Mouse (Mus musculus): Measurements from ENCODE around the gene Cdx2. TPM values are rescaled to one million over a fixed set of nuclear protein-coding genes. Genes with fewer than 3 reads are reported as not detected.

The Cdx2 gene
- polyA plus RNA-seq, 1 experiment from 2014 or later: 0.47 TPM

GRCm38 (mm10) chr5:147269926-147270672 is 37.0 kb downstream of the Cdx2 start, which contains the start of gene Pdx1:
Gene Pdx1 (plus strand): TSS chr5:147269959.
- no peaks in the 10 kb centered on the region for H3K9me3 ChIP-seq (replicated peaks; ENCODE audit: control insufficient read depth, low read length)
- peaks cover 91% of the 10 kb centered on the region for H3K27me3 ChIP-seq (ENCODE audit: control insufficient read depth, insufficient read depth, low read length)
- H3K9ac ChIP-seq (ENCODE audit: low read length): no peak within 1 kb of the TSS
- H3K4me2 ChIP-seq (ENCODE audit: low read depth, low read length): peak within 1 kb of the TSS; percentile 44; the same call in 1 of the 2 replicates
- under 1% methylated on average over 44 of the region's 44 CpGs for WGBS
- no peak within 1 kb of the TSS for H3K27ac ChIP-seq (ENCODE audit: low read length)
- H3K4me1 ChIP-seq (ENCODE audit: control insufficient read depth, insufficient read depth, low read length): no peaks in the 10 kb centered on the region
- no peak; the same call in 1 of the 2 replicates for ATAC-seq (replicated peaks; ENCODE audit: extremely low read depth, insufficient read depth, low FRiP score)
- H3K36me3 ChIP-seq (ENCODE audit: control insufficient read depth, insufficient read depth): no peaks in the 10 kb centered on the region
- H3K4me3 ChIP-seq (ENCODE audit: low read length): peak within 1 kb of the TSS; percentile 28

- H3K4me2 ChIP-seq (ENCODE audit: low read depth, low read length): no peak overlapping the region
- ATAC-seq (replicated peaks; ENCODE audit: extremely low read depth, insufficient read depth, low FRiP score): no peak
- no peaks in the 10 kb centered on the region for H3K9me3 ChIP-seq (replicated peaks; ENCODE audit: control insufficient read depth, low read length)
- H3K4me1 ChIP-seq (ENCODE audit: control insufficient read depth, insufficient read depth, low read length): no peaks in the 10 kb centered on the region
- H3K36me3 ChIP-seq (ENCODE audit: control insufficient read depth, insufficient read depth): no peaks in the 10 kb centered on the region
- H3K27ac ChIP-seq (ENCODE audit: low read length): no peak overlapping the region
- peaks cover 86% of the 10 kb centered on the region for H3K27me3 ChIP-seq (ENCODE audit: control insufficient read depth, insufficient read depth, low read length)
- H3K9ac ChIP-seq (ENCODE audit: low read length): no peak overlapping the region
- WGBS: 5% methylated on average over 6 of the region's 6 CpGs
- no peak overlapping the region for H3K4me3 ChIP-seq (ENCODE audit: low read length)
These were observed 37.7 kb downstream of the Cdx2 start for GRCm38 (mm10) chr5:147269371-147269770.

- no peak overlapping the region for H3K9ac ChIP-seq (ENCODE audit: low read length)
- no peak for ATAC-seq (replicated peaks; ENCODE audit: extremely low read depth, insufficient read depth, low FRiP score)
- no peak overlapping the region for H3K4me3 ChIP-seq (ENCODE audit: low read length)
- H3K27ac ChIP-seq (ENCODE audit: low read length): no peak overlapping the region
- H3K4me2 ChIP-seq (ENCODE audit: low read depth, low read length): no peak overlapping the region
- no peaks in the 10 kb centered on the region for H3K4me1 ChIP-seq (ENCODE audit: control insufficient read depth, insufficient read depth, low read length)
- WGBS: 5% methylated on average over 8 of the region's 8 CpGs
- H3K9me3 ChIP-seq (replicated peaks; ENCODE audit: control insufficient read depth, low read length): no peaks in the 10 kb centered on the region
- no peaks in the 10 kb centered on the region for H3K36me3 ChIP-seq (ENCODE audit: control insufficient read depth, insufficient read depth)
- peaks cover 86% of the 10 kb centered on the region for H3K27me3 ChIP-seq (ENCODE audit: control insufficient read depth, insufficient read depth, low read length)
These were observed 38.3 kb downstream of the Cdx2 start for GRCm38 (mm10) chr5:147268728-147269127.

GRCm38 (mm10) chr5:147267434-147267833 is 39.6 kb downstream of the Cdx2 start:
- WGBS: 13% methylated on average over 6 of the region's 6 CpGs
- no peak for ATAC-seq (replicated peaks; ENCODE audit: extremely low read depth, insufficient read depth, low FRiP score)

GRCm38 (mm10) chr5:147263945-147264344 is 43.1 kb downstream of the Cdx2 start:
- H3K4me2 ChIP-seq (ENCODE audit: low read depth, low read length): no peak overlapping the region
- H3K27ac ChIP-seq (ENCODE audit: low read length): no peak overlapping the region
- no peak overlapping the region for H3K4me3 ChIP-seq (ENCODE audit: low read length)
- WGBS: 17% methylated on average over 4 of the region's 4 CpGs
- no peaks in the 10 kb centered on the region for H3K36me3 ChIP-seq (ENCODE audit: control insufficient read depth, insufficient read depth)
- no peak for ATAC-seq (replicated peaks; ENCODE audit: extremely low read depth, insufficient read depth, low FRiP score)
- no peaks in the 10 kb centered on the region; the same call in 1 of the 2 replicates for H3K9me3 ChIP-seq (replicated peaks; ENCODE audit: control insufficient read depth, low read length)
- peaks cover 49% of the 10 kb centered on the region for H3K27me3 ChIP-seq (ENCODE audit: control insufficient read depth, insufficient read depth, low read length)
- H3K9ac ChIP-seq (ENCODE audit: low read length): no peak overlapping the region
- H3K4me1 ChIP-seq (ENCODE audit: control insufficient read depth, insufficient read depth, low read length): no peaks in the 10 kb centered on the region

More at GRCm38 (mm10) chr5:147267434-147267833, 39.6 kb downstream of the Cdx2 start:
- H3K4me1 ChIP-seq (ENCODE audit: control insufficient read depth, insufficient read depth, low read length): no peaks in the 10 kb centered on the region
- H3K27ac ChIP-seq (ENCODE audit: low read length): no peak overlapping the region
- no peak overlapping the region for H3K4me3 ChIP-seq (ENCODE audit: low read length)
- no peak overlapping the region for H3K4me2 ChIP-seq (ENCODE audit: low read depth, low read length)
- no peak overlapping the region for H3K9ac ChIP-seq (ENCODE audit: low read length)
- H3K36me3 ChIP-seq (ENCODE audit: control insufficient read depth, insufficient read depth): no peaks in the 10 kb centered on the region
- H3K27me3 ChIP-seq (ENCODE audit: control insufficient read depth, insufficient read depth, low read length): peaks cover 77% of the 10 kb centered on the region
- H3K9me3 ChIP-seq (replicated peaks; ENCODE audit: control insufficient read depth, low read length): no peaks in the 10 kb centered on the region

- 41% methylated on average over 11 of the region's 11 CpGs for WGBS
- no peak for ATAC-seq (replicated peaks; ENCODE audit: extremely low read depth, insufficient read depth, low FRiP score)
- H3K4me2 ChIP-seq (ENCODE audit: low read depth, low read length): no peak overlapping the region
- no peak overlapping the region for H3K4me3 ChIP-seq (ENCODE audit: low read length)
- no peaks in the 10 kb centered on the region for H3K36me3 ChIP-seq (ENCODE audit: control insufficient read depth, insufficient read depth)
- H3K9ac ChIP-seq (ENCODE audit: low read length): no peak overlapping the region
- no peak overlapping the region for H3K27ac ChIP-seq (ENCODE audit: low read length)
- no peaks in the 10 kb centered on the region for H3K4me1 ChIP-seq (ENCODE audit: control insufficient read depth, insufficient read depth, low read length)
- peaks cover 31% of the 10 kb centered on the region for H3K27me3 ChIP-seq (ENCODE audit: control insufficient read depth, insufficient read depth, low read length)
- H3K9me3 ChIP-seq (replicated peaks; ENCODE audit: control insufficient read depth, low read length): peaks cover 3% of the 10 kb centered on the region
These were observed 45.0 kb downstream of the Cdx2 start for GRCm38 (mm10) chr5:147261899-147262541.

GRCm38 (mm10) chr5:147260778-147261177 is 46.3 kb downstream of the Cdx2 start:
- 71% methylated on average over 4 of the region's 4 CpGs for WGBS
- H3K4me1 ChIP-seq (ENCODE audit: control insufficient read depth, insufficient read depth, low read length): no peaks in the 10 kb centered on the region
- H3K4me2 ChIP-seq (ENCODE audit: low read depth, low read length): no peak overlapping the region
- peaks cover 21% of the 10 kb centered on the region for H3K27me3 ChIP-seq (ENCODE audit: control insufficient read depth, insufficient read depth, low read length)
- no peak for ATAC-seq (replicated peaks; ENCODE audit: extremely low read depth, insufficient read depth, low FRiP score)
- peaks cover 3% of the 10 kb centered on the region for H3K9me3 ChIP-seq (replicated peaks; ENCODE audit: control insufficient read depth, low read length)
- H3K27ac ChIP-seq (ENCODE audit: low read length): no peak overlapping the region
- H3K9ac ChIP-seq (ENCODE audit: low read length): no peak overlapping the region
- H3K4me3 ChIP-seq (ENCODE audit: low read length): no peak overlapping the region
- no peaks in the 10 kb centered on the region for H3K36me3 ChIP-seq (ENCODE audit: control insufficient read depth, insufficient read depth)

- Histone ChIP-seq H3K27ac (ENCODE audit: low read length) (no peak overlapping the region), H3K4me2 (ENCODE audit: low read depth, low read length) (no peak overlapping the region), H3K36me3 (ENCODE audit: control insufficient read depth, insufficient read depth) (no peaks in the 10 kb centered on the region), H3K9ac (ENCODE audit: low read length) (no peak overlapping the region), H3K4me1 (ENCODE audit: control insufficient read depth, insufficient read depth, low read length) (no peaks in the 10 kb centered on the region), H3K27me3 (ENCODE audit: control insufficient read depth, insufficient read depth, low read length) (peaks cover 17% of the 10 kb centered on the region), H3K4me3 (ENCODE audit: low read length) (no peak overlapping the region), H3K9me3 (replicated peaks; ENCODE audit: control insufficient read depth, low read length) (peaks cover 3% of the 10 kb centered on the region)
- 87% methylated on average over 1 of the region's 1 CpGs for WGBS
- no peak for ATAC-seq (replicated peaks; ENCODE audit: extremely low read depth, insufficient read depth, low FRiP score)
These were observed 46.9 kb downstream of the Cdx2 start for GRCm38 (mm10) chr5:147260189-147260588.
